Mouse (Mus musculus): ENCODE measurements around the gene Gm973. TPM values are rescaled to one million over a fixed set of nuclear protein-coding genes. Genes with fewer than 3 reads are reported as not detected.
A peak's percentile ranks its signal among the peaks of the same experiment; 100 is the strongest.

Gene Gm973
- total and polyA plus RNA-seq, 3 experiments, result 0.05 to 3.7 TPM; not detected in 1

GRCm38 (mm10) chr1:59488991-59489390, 27.1 kb upstream of the Gm973 start:
- Histone ChIP-seq H3K9me3 (replicated peaks) (no peaks in the 10 kb centered on the region), H3K4me3 (ENCODE audit: low read depth, low read length) (no peak overlapping the region; the same call in 1 of the 2 replicates), H3K36me3 (replicated peaks) (peaks cover 78% of the 10 kb centered on the region), H3K4me1 (ENCODE audit: insufficient read depth, low read depth, low read length) (peaks cover 86% of the 10 kb centered on the region), H3K27me3 (ENCODE audit: insufficient read depth, low read length) (no peaks in the 10 kb centered on the region)
- TF ChIP-seq CTCF (IDR thresholded peaks at IDR 0.05; ENCODE audit: low read depth, low read length), result no peak
- no peak for TF ChIP-seq POLR2AphosphoS5 (IDR thresholded peaks at IDR 0.05; ENCODE audit: insufficient replicate concordance, low read depth, low read length)
- no peak for TF ChIP-seq TAL1 (conservative IDR thresholded peaks at IDR 0.05; ENCODE audit: low read depth, low read length)
- no peak for TF ChIP-seq GATA1 (IDR thresholded peaks at IDR 0.05; ENCODE audit: borderline replicate concordance, low read length)
- no peak for TF ChIP-seq GATA2 (IDR thresholded peaks at IDR 0.05; ENCODE audit: borderline replicate concordance, low read depth, low read length)
- no peak for ATAC-seq (ENCODE audit: extremely low read depth, insufficient number of reproducible peaks, low FRiP score, poor library complexity, severe bottlenecking)
- DNase-seq (ENCODE audit: low spot score), result no peak

- Histone ChIP-seq H3K9me3 (replicated peaks) (no peaks in the 10 kb centered on the region), H3K27me3 (ENCODE audit: insufficient read depth, low read length) (no peaks in the 10 kb centered on the region), H3K4me1 (ENCODE audit: insufficient read depth, low read depth, low read length) (peaks cover 69% of the 10 kb centered on the region), H3K36me3 (replicated peaks) (peaks cover 55% of the 10 kb centered on the region), H3K4me3 (ENCODE audit: low read depth, low read length) (no peak overlapping the region; the same call in 1 of the 2 replicates)
- TF ChIP-seq TAL1 (conservative IDR thresholded peaks at IDR 0.05; ENCODE audit: low read depth, low read length) (no peak), CTCF (IDR thresholded peaks at IDR 0.05; ENCODE audit: low read depth, low read length) (no peak), POLR2AphosphoS5 (IDR thresholded peaks at IDR 0.05; ENCODE audit: insufficient replicate concordance, low read depth, low read length) (no peak), GATA1 (IDR thresholded peaks at IDR 0.05; ENCODE audit: borderline replicate concordance, low read length) (no peak), GATA2 (IDR thresholded peaks at IDR 0.05; ENCODE audit: borderline replicate concordance, low read depth, low read length) (no peak)
- DNase-seq (ENCODE audit: low spot score) (no peak), ATAC-seq (ENCODE audit: extremely low read depth, insufficient number of reproducible peaks, low FRiP score, poor library complexity, severe bottlenecking) (no peak)
Observed at GRCm38 (mm10) chr1:59491517-59491916, 24.5 kb upstream of the Gm973 start.

- ATAC-seq (ENCODE audit: extremely low read depth, insufficient number of reproducible peaks, low FRiP score, poor library complexity, severe bottlenecking), result no peak
- H3K27me3 ChIP-seq (ENCODE audit: insufficient read depth, low read length), result no peaks in the 10 kb centered on the region
- H3K9me3 ChIP-seq (replicated peaks), result no peaks in the 10 kb centered on the region
- TF ChIP-seq TAL1 (conservative IDR thresholded peaks at IDR 0.05; ENCODE audit: low read depth, low read length), result no peak
- TF ChIP-seq POLR2AphosphoS5 (IDR thresholded peaks at IDR 0.05; ENCODE audit: insufficient replicate concordance, low read depth, low read length), result no peak
- no peak for TF ChIP-seq CTCF (IDR thresholded peaks at IDR 0.05; ENCODE audit: low read depth, low read length)
- TF ChIP-seq GATA1 (IDR thresholded peaks at IDR 0.05; ENCODE audit: borderline replicate concordance, low read length), result no peak
- TF ChIP-seq GATA2 (IDR thresholded peaks at IDR 0.05; ENCODE audit: borderline replicate concordance, low read depth, low read length), result no peak
- H3K36me3 ChIP-seq (replicated peaks), result peaks cover 48% of the 10 kb centered on the region
- H3K4me1 ChIP-seq (ENCODE audit: insufficient read depth, low read depth, low read length), result peaks cover 68% of the 10 kb centered on the region
- DNase-seq (ENCODE audit: low spot score), result no peak
- H3K4me3 ChIP-seq (ENCODE audit: low read depth, low read length), result no peak overlapping the region
Observed at GRCm38 (mm10) chr1:59492432-59492831, 23.6 kb upstream of the Gm973 start.

GRCm38 (mm10) chr1:59495970-59496369, 20.1 kb upstream of the Gm973 start:
- ATAC-seq (ENCODE audit: extremely low read depth, insufficient number of reproducible peaks, low FRiP score, poor library complexity, severe bottlenecking), result no peak
- no peak for DNase-seq (ENCODE audit: low spot score)
- Histone ChIP-seq H3K27me3 (ENCODE audit: insufficient read depth, low read length) (no peaks in the 10 kb centered on the region), H3K9me3 (replicated peaks) (no peaks in the 10 kb centered on the region), H3K4me3 (ENCODE audit: low read depth, low read length) (no peak overlapping the region), H3K4me1 (ENCODE audit: insufficient read depth, low read depth, low read length) (peaks cover 76% of the 10 kb centered on the region), H3K36me3 (replicated peaks) (peaks cover 14% of the 10 kb centered on the region)
- TF ChIP-seq GATA2 (IDR thresholded peaks at IDR 0.05; ENCODE audit: borderline replicate concordance, low read depth, low read length) (no peak), TAL1 (conservative IDR thresholded peaks at IDR 0.05; ENCODE audit: low read depth, low read length) (no peak), POLR2AphosphoS5 (IDR thresholded peaks at IDR 0.05; ENCODE audit: insufficient replicate concordance, low read depth, low read length) (no peak), CTCF (IDR thresholded peaks at IDR 0.05; ENCODE audit: low read depth, low read length) (no peak), GATA1 (IDR thresholded peaks at IDR 0.05; ENCODE audit: borderline replicate concordance, low read length) (no peak)

- peak; percentile 80 for ATAC-seq (ENCODE audit: extremely low read depth, insufficient number of reproducible peaks, low FRiP score, poor library complexity, severe bottlenecking)
- no peak overlapping the region; the same call in 1 of the 2 replicates for H3K4me3 ChIP-seq (ENCODE audit: low read depth, low read length)
Observed at GRCm38 (mm10) chr1:59497741-59498613, 18.1 kb upstream of the Gm973 start.

GRCm38 (mm10) chr1:59499327-59499726, 16.7 kb upstream of the Gm973 start:
- Histone ChIP-seq H3K4me3 (ENCODE audit: low read depth, low read length) (no peak overlapping the region), H3K9me3 (replicated peaks) (no peaks in the 10 kb centered on the region), H3K27me3 (ENCODE audit: insufficient read depth, low read length) (no peaks in the 10 kb centered on the region), H3K4me1 (ENCODE audit: insufficient read depth, low read depth, low read length) (peaks cover 66% of the 10 kb centered on the region), H3K36me3 (replicated peaks) (no peaks in the 10 kb centered on the region)
- DNase-seq (ENCODE audit: low spot score), result no peak
- TF ChIP-seq CTCF (IDR thresholded peaks at IDR 0.05; ENCODE audit: low read depth, low read length) (no peak), GATA2 (IDR thresholded peaks at IDR 0.05; ENCODE audit: borderline replicate concordance, low read depth, low read length) (no peak), POLR2AphosphoS5 (IDR thresholded peaks at IDR 0.05; ENCODE audit: insufficient replicate concordance, low read depth, low read length) (no peak), TAL1 (conservative IDR thresholded peaks at IDR 0.05; ENCODE audit: low read depth, low read length) (no peak), GATA1 (IDR thresholded peaks at IDR 0.05; ENCODE audit: borderline replicate concordance, low read length) (no peak)
- ATAC-seq (ENCODE audit: extremely low read depth, insufficient number of reproducible peaks, low FRiP score, poor library complexity, severe bottlenecking), result peak; percentile 38; the same call in 1 of the 2 replicates

More at GRCm38 (mm10) chr1:59497741-59498613, 18.1 kb upstream of the Gm973 start:
- DNase-seq (ENCODE audit: low spot score), result peak; percentile 61
- H3K9me3 ChIP-seq (replicated peaks), result no peaks in the 10 kb centered on the region
- peaks cover 65% of the 10 kb centered on the region for H3K4me1 ChIP-seq (ENCODE audit: insufficient read depth, low read depth, low read length)
- peaks cover 4% of the 10 kb centered on the region for H3K36me3 ChIP-seq (replicated peaks)
- TF ChIP-seq TAL1 (conservative IDR thresholded peaks at IDR 0.05; ENCODE audit: low read depth, low read length) (0 out of 2 replicates have a peak, but pooled peaks have one; percentile 22), GATA1 (IDR thresholded peaks at IDR 0.05; ENCODE audit: borderline replicate concordance, low read length) (no peak)
- H3K27me3 ChIP-seq (ENCODE audit: insufficient read depth, low read length), result no peaks in the 10 kb centered on the region

All from G1E (cell line).